Mouse (Mus musculus): Measurements from ENCODE around the gene Iars2.
"Not testable (repeated sequence)": the region's sequence is repeated elsewhere in the genome, so short reads cannot be mapped to it uniquely, and the experiment has no call there.

The Iars2 gene

DNA sequence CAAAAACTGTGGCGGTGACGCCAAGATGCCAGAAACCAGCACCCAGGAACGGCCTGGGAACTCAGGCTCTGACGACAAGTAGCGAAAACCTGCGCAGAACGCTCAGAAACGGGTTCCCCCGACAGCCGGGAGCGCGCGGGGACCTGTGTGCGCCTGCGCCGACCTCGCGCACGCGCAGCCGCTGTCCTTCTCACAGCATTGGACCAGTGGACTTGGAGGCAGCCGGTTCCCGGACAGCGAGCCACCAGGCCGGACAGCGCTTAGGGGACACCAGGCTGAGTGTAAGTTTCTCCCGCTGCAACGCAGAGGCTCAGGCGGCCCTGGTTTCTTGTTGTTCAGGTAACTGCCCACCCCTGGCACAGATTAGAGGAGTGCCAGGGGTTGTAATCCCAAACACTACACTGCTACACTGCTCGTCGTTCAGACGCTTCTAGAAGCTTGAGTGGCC is 2.8 kb upstream of the Iars2 start, which contains the start of gene Bpnt1:
TSS of gene Bpnt1 (plus strand) at position 167 of the 448 bp plus-strand sequence.
- peak; percentile 75 to 87 for DNase-seq (ENCODE audit: low spot score in 2 of 2)

DNA sequence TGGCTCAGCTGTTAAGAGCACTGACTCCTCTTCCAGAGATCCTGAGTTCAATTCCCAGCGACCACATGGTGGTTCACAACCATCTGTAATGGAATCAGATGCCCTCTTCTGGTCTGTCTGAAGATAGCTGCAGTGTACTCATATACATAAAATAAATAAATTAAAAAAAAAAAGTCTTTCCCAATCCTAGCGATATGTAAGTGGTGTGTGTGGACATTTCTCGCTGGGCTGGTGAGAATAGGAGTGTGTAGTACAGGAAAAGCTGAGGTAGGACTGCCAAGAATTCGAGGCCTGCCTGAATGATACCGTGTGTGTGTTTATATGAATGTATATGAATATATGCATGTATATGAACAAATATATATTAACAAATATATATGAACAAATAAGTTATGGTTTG is 2.2 kb upstream of the Iars2 start:
- no peak for DNase-seq (ENCODE audit: low spot score in 2 of 2)

DNA sequence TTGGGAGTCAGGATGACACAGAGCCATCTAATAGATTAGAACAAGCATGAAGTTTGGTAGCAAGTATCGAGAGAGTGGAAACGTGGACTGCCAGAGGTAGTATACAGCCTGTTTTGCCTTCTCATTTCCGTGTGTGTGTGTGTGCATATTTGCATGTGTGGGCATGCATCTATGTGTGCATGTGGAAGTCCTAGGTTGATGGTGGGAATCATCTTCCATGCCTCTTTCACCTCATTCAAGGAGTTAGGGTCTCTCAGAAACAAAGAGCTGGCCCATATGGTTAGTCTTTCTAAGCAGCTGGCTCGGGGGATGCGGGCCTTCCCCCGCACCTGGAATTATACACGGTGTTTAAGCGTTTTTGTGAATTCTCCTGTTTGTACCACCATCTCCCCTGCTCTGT is 655 bp upstream of the Iars2 start:
- no peak for DNase-seq (ENCODE audit: low spot score in 2 of 2)

DNA sequence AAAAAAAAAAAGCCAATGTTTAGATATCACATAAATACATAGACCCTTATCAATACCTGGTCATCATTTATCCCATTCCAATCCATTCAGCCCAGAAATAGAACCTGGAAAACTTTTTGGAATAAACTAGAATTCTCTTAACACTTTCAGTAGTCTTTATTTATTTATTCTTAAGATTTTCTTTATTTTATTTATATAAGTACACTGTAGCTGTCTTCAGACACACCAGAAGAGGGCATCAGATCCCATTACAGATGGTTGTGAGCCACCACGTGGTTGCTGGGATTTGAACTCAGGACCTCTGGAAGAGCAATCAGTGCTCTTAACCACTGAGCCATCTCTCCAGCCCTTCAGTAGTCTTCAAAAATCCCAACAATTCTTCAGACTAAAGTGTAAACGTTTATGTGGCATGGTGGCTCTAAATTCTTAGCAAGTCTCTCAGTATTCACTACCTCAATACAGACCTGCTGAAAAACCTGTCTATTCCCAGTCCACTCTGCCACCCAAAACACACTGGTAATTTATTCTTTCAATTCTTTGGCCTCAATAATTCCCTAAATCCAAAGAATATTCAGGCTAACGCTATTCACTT is 1.3 kb downstream of the Iars2 start:
- DNase-seq (ENCODE audit: low spot score in 2 of 2) = not testable (repeated sequence)

GRCm38 (mm10) chr1:185315846-185316568 is 13.2 kb downstream of the Iars2 start:
- no peak for DNase-seq (ENCODE audit: low spot score in 2 of 2)

DNA sequence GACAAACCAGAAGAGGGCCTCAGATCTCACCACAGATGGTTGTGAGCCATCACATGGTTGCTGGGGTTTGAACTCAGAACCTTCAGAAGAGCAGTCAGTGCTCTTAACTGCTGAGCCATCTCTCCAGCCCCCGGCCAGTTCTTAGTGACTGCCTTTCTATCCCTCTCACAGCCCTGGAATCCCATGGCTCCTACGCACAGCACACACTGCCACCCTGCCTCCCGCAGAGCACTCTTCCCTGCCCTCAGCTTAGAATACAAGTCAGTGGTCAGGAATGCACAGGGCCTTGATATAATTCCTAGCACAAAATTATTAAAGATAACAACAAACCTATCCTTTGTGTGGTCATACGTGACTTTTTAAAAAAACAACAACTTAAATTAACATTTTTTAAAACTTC is 14.7 kb downstream of the Iars2 start:
- DNase-seq (ENCODE audit: low spot score in 2 of 2) = no peak

DNA sequence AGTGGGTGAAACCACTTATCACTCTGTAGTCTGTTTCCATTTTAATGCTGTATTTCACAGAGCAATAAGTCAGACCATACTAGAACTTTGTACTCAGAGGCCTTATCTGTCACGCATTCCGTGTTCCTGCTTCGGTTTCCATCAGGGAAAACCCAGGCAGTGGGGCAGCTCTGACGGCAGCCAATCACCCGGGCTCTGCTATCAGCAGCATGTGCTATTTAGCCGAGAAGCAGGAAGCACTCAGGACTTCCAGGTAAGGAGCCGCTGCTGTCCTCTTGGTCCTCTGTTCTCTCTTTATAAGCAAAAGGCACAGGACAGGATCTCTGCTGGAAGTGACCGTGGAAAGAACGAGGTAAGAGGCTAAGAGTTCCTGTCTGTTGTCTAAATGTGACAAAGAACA is 17.2 kb downstream of the Iars2 start:
- no peak for DNase-seq (ENCODE audit: low spot score in 2 of 2)

DNA sequence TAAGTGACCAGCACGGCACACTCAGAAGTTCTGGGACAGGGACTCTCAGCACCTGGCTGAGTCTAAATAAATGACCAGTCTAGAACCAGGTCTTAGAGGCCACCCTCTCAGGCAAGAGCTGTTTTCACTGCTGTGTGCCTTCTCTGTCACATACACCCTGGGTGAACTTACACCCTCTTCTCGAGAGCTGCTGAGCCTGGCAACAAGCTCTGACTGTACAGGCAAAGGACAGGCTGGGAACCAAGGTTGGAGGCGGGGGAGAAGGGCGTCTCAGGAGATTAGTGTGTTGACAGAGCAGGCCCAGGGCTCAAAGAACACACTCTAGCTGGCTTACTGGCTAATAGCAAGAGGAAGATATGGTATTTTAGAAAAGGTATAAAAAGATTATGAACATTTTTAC is 20.3 kb downstream of the Iars2 start:
- DNase-seq (ENCODE audit: low spot score in 2 of 2) = no peak

GRCm38 (mm10) chr1:185308334-185308733 is 20.9 kb downstream of the Iars2 start:
- no peak for DNase-seq (ENCODE audit: low spot score in 2 of 2)

DNA sequence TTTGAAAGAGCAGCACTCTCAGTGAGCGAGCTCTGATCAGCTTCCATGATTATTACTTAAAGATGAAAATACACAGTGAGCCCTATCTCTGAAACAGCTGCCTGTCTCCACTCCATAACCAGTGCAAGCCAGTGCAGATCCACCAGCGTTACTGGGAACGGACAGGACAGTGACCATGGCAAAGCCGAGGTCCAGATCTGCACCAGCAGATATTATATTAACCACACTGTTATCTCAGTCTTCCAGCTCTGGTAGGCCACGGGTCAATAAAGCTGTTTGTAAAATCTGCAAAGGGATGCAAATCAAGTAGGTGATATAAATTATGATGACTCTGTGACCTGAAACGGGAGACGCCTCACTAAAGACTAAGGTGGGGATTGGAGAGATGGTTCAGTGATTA is 21.6 kb downstream of the Iars2 start:
- DNase-seq (ENCODE audit: low spot score in 2 of 2) = no peak

DNA sequence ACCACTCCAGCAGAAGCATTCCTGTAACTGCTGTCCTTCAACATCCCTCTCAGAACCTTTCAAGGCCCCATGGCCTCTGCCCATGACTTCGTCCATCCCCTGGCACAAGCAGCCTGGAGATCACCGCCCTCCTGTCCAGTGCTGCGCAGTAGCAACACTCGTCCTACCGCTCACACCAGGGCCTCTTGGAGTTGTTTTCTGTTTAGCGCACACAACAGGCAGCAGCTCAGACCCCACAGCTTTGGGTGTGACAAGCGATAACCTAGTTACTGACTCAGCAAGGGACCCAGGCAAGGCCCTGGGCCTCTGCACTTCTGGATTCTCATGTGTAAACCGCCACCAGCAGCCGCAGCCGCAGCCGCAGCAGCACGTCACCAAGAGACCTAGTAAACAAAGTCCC is 22.4 kb downstream of the Iars2 start:
- DNase-seq (ENCODE audit: low spot score in 2 of 2) = no peak

DNA sequence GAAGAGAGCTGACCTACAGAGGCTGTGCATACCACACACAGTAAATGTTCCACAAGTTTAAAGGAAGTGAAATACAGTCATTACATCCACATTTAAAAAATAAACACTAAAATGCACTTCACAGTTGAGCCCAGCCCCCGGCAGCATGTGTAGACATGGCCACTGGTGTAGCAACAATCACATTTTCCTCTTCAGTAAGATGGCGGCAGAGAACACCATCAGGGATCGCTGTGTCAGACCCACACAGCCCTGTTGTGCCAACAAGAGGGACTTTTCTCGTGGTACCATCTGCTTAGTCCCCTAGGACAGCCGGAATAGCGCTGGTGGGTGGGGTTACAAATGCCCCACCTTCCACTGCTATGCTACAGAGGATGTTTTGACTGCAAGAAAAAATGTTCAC is 26.4 kb downstream of the Iars2 start:
- no peak for DNase-seq (ENCODE audit: low spot score in 2 of 2)

DNA sequence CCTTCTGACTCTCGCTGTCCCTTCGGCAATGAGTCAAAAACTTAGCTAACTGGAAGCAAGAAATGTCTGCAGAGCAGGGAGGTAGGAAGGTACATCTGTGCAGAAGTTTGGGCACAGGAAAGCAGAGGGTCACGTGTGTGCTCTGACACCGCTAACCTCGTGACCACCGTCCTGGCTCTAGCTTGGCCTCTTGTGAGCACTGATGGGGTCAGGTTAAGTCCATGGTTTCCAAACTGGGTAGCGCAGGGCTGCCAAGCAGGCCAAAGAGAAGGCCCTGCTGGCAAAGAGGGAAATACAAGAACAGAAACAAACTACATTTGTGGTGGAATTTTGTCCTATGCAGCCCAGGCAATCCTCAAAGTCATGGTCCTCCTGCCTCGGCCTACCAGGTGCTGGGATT is 30.7 kb downstream of the Iars2 start:
- DNase-seq (ENCODE audit: low spot score in 2 of 2) = no peak

GRCm38 (mm10) chr1:185296850-185297249 is 32.3 kb downstream of the Iars2 start:
- no peak for DNase-seq (ENCODE audit: low spot score in 2 of 2)

DNA sequence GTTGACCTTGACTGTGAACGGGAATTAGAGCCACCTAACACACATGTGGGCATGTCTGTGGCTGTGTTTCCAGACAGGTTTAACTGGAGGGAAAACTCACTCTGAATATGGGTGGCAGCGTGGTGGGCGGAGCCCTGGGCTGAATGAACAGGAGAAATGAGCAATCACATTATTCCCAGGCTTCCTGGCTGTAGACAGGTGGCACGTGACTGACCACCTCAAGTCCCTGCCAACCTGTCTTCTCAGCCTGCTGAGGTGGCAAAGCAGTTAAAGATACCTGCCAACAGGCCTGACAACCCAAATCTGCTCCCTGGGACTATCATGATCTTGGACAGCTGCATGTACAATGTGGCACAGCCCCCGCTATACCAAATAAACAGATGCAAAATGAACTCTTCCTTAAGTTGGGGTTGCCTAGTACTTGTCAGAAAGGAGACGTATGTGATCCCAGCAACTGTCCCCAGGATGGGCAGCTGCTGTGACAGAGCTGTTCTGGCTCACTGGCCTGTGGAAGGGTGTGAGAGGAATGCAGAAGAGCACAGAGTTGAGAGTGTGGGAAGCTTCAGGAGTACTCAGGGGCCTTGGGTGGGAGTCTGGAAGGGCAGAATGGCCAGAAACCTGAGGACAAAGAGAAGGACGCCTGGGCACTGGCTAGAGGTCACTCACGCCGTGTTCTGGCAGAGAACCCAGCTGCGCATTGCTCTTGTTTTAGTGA is 36.4 kb downstream of the Iars2 start:
- no peak for DNase-seq (ENCODE audit: low spot score in 2 of 2)

DNA sequence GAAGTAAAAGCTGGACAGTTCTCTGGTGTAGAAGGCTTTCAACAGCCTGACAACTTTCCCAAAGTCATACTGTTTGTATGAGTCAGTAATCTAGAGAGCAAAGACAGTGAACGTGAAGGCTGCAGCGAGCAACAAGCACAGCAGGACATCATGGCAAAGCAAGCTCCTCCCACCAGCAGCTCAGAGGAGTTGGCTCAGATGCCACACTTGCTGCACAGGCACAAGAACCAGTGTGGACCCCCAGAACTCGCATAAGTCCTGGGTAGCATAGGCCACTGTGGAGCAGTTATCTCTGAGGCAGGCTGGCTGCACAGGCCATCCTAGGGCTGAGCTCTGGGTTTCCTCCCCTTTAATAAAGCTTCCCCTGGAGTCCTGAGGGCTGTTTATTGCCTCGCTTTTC is 37.9 kb downstream of the Iars2 start:
- no peak for DNase-seq (ENCODE audit: low spot score in 2 of 2)

- DNase-seq (ENCODE audit: low spot score in 2 of 2) = no peak
Observed at GRCm38 (mm10) chr1:185289231-185289630, 40.0 kb downstream of the Iars2 start.

GRCm38 (mm10) chr1:185287066-185287465 is 42.1 kb downstream of the Iars2 start:
- no peak for DNase-seq (ENCODE audit: low spot score in 2 of 2)

- peak in 1 of 2 experiments; percentile 71 for DNase-seq (ENCODE audit: low spot score in 2 of 2)
Observed at GRCm38 (mm10) chr1:185285171-185285570, 44.0 kb downstream of the Iars2 start.

DNA sequence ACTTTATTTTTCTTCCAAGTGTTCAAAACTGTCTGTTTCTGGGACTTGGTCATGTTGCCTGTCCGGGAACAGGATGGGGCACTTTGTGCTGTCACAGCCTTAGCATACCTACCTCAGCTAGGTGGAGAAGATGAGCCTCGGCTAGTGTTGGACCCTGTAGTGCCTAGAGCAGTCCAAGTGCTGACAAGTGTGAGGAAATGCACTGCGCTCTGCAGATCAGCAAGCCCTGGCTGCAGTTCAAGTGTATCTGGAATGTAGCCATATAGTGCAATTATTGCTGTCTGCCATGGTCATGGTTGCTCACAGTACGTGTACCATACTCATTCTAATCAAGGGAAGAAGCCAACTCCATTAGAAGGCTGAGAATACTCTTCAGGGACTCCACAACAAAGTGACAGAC is 44.5 kb downstream of the Iars2 start:
- peak in 1 of 2 experiments; percentile 78 for DNase-seq (ENCODE audit: low spot score in 2 of 2)

DNA sequence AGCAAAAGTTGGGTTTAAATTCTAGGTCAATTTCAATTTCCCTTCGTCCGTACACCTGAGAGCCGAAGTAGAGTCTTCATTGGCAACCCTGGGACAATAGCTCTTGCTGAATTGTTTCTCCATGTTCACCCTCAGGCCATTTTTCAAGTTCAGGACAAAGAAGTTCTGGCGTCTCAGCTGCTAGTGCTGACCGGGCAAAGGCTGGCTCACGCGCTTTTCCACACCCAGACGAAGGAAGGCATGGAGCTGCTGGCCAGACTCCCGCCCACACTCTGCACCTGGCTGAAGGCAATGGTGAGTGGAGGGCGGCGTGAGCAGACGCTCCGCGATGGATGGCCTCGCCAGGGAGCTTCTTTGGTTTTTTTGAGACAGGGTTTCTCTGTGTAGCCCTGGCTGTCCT is 45.9 kb downstream of the Iars2 start:
- no peak for DNase-seq (ENCODE audit: low spot score in 2 of 2)

DNA sequence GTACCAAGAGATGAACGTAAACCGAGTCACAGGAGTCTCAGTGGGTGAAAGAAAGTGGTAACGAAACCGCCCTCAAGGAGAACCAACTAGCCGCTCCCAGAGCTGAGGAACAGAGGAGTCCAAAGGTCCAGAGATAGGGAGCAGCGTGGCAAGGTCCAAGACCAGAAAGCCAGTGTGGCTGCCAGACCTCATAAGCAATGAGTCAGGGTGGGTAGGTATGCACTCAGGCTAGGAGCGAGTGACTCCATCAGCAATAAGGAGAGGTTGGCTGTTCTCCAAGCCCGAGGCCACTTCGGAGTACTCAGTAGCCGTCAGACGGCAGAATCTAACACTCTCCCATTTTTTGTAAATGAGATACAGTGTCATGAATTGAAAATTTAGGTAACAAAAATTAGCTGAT is 46.4 kb downstream of the Iars2 start:
- DNase-seq (ENCODE audit: low spot score in 2 of 2) = no peak

DNA sequence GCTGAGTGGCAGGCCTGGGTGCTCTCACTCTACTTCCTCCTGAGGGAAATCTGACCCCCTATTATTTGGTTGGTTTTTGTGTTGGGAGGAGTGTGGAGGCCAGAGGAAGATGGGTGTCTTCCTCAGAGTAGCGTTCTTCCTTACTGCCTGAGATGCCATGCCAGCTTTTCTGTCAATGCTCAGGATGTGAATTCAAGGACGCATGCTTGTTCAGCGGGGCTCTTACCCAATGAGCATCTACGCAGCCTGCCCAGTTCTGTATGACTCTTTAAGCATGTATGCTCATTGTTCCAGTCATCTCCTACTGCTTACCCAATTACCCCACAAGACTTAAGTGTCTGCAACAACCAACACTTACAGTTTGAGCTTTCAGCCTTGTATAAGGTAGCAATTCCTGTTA is 48.6 kb downstream of the Iars2 start:
- no peak for DNase-seq (ENCODE audit: low spot score in 2 of 2)
